Mouse (Mus musculus): ENCODE measurements around the gene Acot11. TPM values are rescaled to one million over a fixed set of nuclear protein-coding genes. Genes with fewer than 3 reads are reported as not detected.
"Not testable (repeated sequence)": the region's sequence is repeated elsewhere in the genome, so short reads cannot be mapped to it uniquely, and the experiment has no call there.

Acot11 gene
- polyA plus RNA-seq, 1 experiment from 2014 or later = 3.4 TPM

DNA sequence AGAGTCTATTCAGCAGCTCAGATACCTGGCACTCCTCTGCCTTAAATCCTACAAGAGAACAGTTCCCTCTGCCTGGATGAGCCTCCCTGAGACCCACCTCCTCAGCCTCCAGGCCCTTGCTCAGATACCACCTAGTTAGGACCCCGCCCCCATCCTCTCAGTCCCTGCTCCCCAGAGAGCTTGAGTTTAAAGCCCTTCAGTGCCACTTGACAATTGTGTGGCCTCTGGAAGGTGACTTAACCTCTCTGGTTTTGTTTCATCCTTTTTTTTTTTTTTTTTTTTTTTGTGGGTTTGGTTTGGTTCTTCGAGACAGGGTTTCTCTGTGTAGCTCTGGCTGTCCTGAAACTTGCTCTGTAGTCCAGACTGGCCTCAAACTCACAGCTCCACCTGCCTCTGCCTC is 9.5 kb downstream of the Acot11 start:
- Histone ChIP-seq H3K27ac (no peak overlapping the region), H3K79me2 (ENCODE audit: inconsistent target) (no peaks in the 10 kb centered on the region), H3K36me3 (ENCODE audit: inconsistent target) (no peaks in the 10 kb centered on the region), H3K4me3 (ENCODE audit: inconsistent target) (no peak overlapping the region)
- WGBS (ENCODE audit: missing documents) = 86% methylated on average over 2 of the region's 2 CpGs

DNA sequence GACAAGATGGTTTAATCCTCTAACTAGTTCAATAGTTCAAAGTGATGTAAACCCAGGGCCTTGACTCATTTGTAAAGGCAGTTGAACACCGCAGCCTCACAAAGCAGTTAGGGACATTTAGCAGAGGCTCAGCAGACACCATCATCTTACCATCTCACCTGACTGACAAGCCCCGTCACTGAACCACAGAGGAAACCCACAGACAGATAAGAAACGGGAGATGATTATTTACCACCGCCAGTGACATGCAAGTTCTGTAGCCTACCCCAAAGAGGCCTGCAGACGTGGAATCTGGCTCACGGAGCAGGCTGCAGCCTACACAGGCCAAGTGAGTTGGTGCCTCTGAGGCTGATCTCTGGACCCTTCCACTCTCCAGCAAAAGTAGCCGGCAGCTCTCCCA is 10.6 kb downstream of the Acot11 start:
- 72% methylated on average over 7 of the region's 7 CpGs for WGBS (ENCODE audit: missing documents)
- H3K4me3 ChIP-seq (ENCODE audit: inconsistent target) = no peak overlapping the region
- H3K79me2 ChIP-seq (ENCODE audit: inconsistent target) = no peaks in the 10 kb centered on the region
- H3K36me3 ChIP-seq (ENCODE audit: inconsistent target) = no peaks in the 10 kb centered on the region
- no peak overlapping the region for H3K27ac ChIP-seq

- 94% methylated on average over 8 of the region's 9 CpGs for WGBS (ENCODE audit: missing documents)
- not testable (repeated sequence) for H3K4me3 ChIP-seq (ENCODE audit: inconsistent target); H3K27ac ChIP-seq
Observed at GRCm38 (mm10) chr4:106793826-106794225, 11.0 kb downstream of the Acot11 start.

DNA sequence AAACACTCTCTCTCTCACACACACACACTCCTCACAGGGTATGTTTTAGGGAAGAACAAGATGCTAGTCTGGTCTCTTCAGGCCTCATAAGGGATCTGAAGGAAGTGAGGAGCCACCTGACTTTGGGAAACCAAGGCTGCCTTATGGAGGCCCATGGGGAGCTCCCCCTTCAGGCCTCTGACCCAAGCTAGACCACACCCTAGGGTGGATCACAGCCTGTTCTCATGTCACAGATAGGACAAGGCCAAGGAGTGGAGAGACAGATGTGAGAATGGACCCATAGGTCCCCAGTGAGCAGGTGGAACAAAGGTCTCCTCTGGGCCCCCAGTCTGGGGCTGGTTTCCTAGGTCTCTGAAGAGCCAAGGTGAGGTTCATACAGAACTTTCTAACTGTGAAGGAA is 12.5 kb downstream of the Acot11 start:
- Histone ChIP-seq H3K79me2 (ENCODE audit: inconsistent target) (no peaks in the 10 kb centered on the region), H3K36me3 (ENCODE audit: inconsistent target) (no peaks in the 10 kb centered on the region), H3K4me3 (ENCODE audit: inconsistent target) (no peak overlapping the region), H3K27ac (no peak overlapping the region)

More at GRCm38 (mm10) chr4:106793826-106794225, 11.0 kb downstream of the Acot11 start:
- H3K79me2 ChIP-seq (ENCODE audit: inconsistent target); H3K36me3 ChIP-seq (ENCODE audit: inconsistent target): not testable (repeated sequence)

GRCm38 (mm10) chr4:106790938-106791337 is 13.9 kb downstream of the Acot11 start:
- Histone ChIP-seq H3K4me3 (ENCODE audit: inconsistent target) (no peak overlapping the region), H3K36me3 (ENCODE audit: inconsistent target) (no peaks in the 10 kb centered on the region), H3K79me2 (ENCODE audit: inconsistent target) (no peaks in the 10 kb centered on the region), H3K27ac (no peak overlapping the region)
- WGBS (ENCODE audit: missing documents) = 89% methylated on average over 1 of the region's 1 CpGs

GRCm38 (mm10) chr4:106790218-106790617 is 14.6 kb downstream of the Acot11 start:
- not testable (repeated sequence) for H3K4me3 ChIP-seq (ENCODE audit: inconsistent target); H3K27ac ChIP-seq; H3K79me2 ChIP-seq (ENCODE audit: inconsistent target); H3K36me3 ChIP-seq (ENCODE audit: inconsistent target)
- 91% methylated on average over 5 of the region's 5 CpGs for WGBS (ENCODE audit: missing documents)

GRCm38 (mm10) chr4:106789705-106790104 is 15.1 kb downstream of the Acot11 start:
- Histone ChIP-seq H3K4me3 (ENCODE audit: inconsistent target) (no peak overlapping the region), H3K27ac (no peak overlapping the region), H3K36me3 (ENCODE audit: inconsistent target) (no peaks in the 10 kb centered on the region), H3K79me2 (ENCODE audit: inconsistent target) (no peaks in the 10 kb centered on the region)
- WGBS (ENCODE audit: missing documents) = 47% methylated on average over 9 of the region's 9 CpGs

GRCm38 (mm10) chr4:106788627-106789026 is 16.2 kb downstream of the Acot11 start:
- 84% methylated on average over 11 of the region's 11 CpGs for WGBS (ENCODE audit: missing documents)
- no peak overlapping the region for H3K4me3 ChIP-seq (ENCODE audit: inconsistent target)
- no peaks in the 10 kb centered on the region for H3K79me2 ChIP-seq (ENCODE audit: inconsistent target)
- no peak overlapping the region for H3K27ac ChIP-seq
- no peaks in the 10 kb centered on the region for H3K36me3 ChIP-seq (ENCODE audit: inconsistent target)

DNA sequence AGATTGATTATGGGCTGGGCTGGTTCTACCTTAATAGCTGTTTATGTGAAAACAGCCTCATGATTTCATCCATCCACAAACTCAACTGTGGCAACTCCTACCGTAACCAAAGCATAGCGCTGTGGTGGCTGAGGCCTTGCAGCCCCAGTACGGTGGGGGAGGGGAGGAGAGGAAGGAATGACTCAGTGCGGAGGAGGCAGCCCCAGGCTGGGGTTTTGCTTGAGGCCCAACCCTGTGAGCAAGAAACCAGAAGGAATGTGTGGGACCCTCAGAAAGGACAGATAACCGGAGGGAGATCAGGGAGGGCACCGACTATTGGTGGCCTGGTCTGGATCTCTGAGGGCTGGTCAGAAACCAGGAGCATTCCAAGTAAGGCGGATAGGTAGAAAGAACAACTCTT is 17.0 kb downstream of the Acot11 start:
- WGBS (ENCODE audit: missing documents) = 16% methylated on average over 7 of the region's 7 CpGs
- Histone ChIP-seq H3K36me3 (ENCODE audit: inconsistent target) (no peaks in the 10 kb centered on the region), H3K4me3 (ENCODE audit: inconsistent target) (no peak overlapping the region), H3K79me2 (ENCODE audit: inconsistent target) (no peaks in the 10 kb centered on the region), H3K27ac (no peak overlapping the region)

GRCm38 (mm10) chr4:106785753-106786540 is 18.9 kb downstream of the Acot11 start:
- H3K36me3 ChIP-seq (ENCODE audit: inconsistent target) = no peaks in the 10 kb centered on the region
- H3K79me2 ChIP-seq (ENCODE audit: inconsistent target) = no peaks in the 10 kb centered on the region
- WGBS (ENCODE audit: missing documents) = 34% methylated on average over 4 of the region's 5 CpGs
- H3K27ac ChIP-seq = no peak overlapping the region
- H3K4me3 ChIP-seq (ENCODE audit: inconsistent target) = no peak overlapping the region

GRCm38 (mm10) chr4:106785345-106785744 is 19.5 kb downstream of the Acot11 start:
- H3K79me2 ChIP-seq (ENCODE audit: inconsistent target) = no peaks in the 10 kb centered on the region
- 92% methylated on average over 7 of the region's 7 CpGs for WGBS (ENCODE audit: missing documents)
- H3K36me3 ChIP-seq (ENCODE audit: inconsistent target) = no peaks in the 10 kb centered on the region
- H3K4me3 ChIP-seq (ENCODE audit: inconsistent target) = no peak overlapping the region
- H3K27ac ChIP-seq = no peak overlapping the region

DNA sequence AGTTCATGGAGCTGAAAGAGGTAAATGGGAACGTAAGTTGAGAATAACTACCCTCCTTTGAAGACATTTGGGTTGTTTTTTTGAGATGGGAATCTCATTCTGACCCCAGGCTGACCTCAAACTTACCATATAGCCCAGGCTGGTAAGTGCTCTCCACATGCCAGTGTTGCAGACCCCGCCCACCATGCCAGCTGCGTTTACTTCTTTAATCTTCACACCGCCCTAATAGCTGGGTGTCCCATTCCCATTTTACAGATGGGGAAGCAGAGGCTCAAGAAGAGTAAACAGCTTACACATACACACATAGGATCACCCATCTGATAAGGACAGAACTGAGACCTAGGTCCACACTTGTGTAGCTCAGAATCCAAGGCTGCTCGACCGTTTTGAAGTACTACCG is 20.0 kb downstream of the Acot11 start:
- Histone ChIP-seq H3K36me3 (ENCODE audit: inconsistent target) (no peaks in the 10 kb centered on the region), H3K4me3 (ENCODE audit: inconsistent target) (no peak overlapping the region), H3K79me2 (ENCODE audit: inconsistent target) (no peaks in the 10 kb centered on the region), H3K27ac (no peak overlapping the region)
- 84% methylated on average over 7 of the region's 7 CpGs for WGBS (ENCODE audit: missing documents)

DNA sequence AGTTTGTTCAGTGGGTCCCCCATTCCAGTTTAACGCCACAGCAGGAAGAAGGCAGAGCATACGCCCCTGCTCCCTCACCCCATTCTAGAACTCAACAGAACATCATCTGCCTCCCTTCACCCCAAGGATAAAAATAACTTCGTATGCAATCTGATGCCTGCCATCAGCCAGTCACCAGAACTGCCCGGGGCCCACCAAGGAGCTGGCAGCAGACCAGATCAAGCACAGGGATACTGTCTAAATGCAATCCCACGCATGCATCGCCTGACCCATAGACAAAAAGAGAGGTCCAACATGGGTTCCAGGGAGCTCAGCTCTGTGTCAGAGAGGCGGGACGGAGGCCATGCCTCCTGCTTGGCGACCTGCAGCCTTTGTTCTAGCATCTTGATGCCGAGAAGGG is 21.7 kb downstream of the Acot11 start:
- Histone ChIP-seq H3K4me3 (ENCODE audit: inconsistent target) (no peak overlapping the region), H3K27ac (no peak overlapping the region), H3K79me2 (ENCODE audit: inconsistent target) (no peaks in the 10 kb centered on the region), H3K36me3 (ENCODE audit: inconsistent target) (no peaks in the 10 kb centered on the region)
- WGBS (ENCODE audit: missing documents) = 84% methylated on average over 10 of the region's 10 CpGs

GRCm38 (mm10) chr4:106780045-106780444 is 24.8 kb downstream of the Acot11 start:
- Histone ChIP-seq H3K27ac (no peak overlapping the region), H3K4me3 (ENCODE audit: inconsistent target) (no peak overlapping the region)
- WGBS (ENCODE audit: missing documents) = 94% methylated on average over 3 of the region's 3 CpGs

GRCm38 (mm10) chr4:106778116-106778788 is 26.5 kb downstream of the Acot11 start:
- 92% methylated on average over 5 of the region's 5 CpGs for WGBS (ENCODE audit: missing documents)
- no peaks in the 10 kb centered on the region for H3K36me3 ChIP-seq (ENCODE audit: inconsistent target)

More at GRCm38 (mm10) chr4:106780045-106780444, 24.8 kb downstream of the Acot11 start:
- Histone ChIP-seq H3K36me3 (ENCODE audit: inconsistent target) (no peaks in the 10 kb centered on the region), H3K79me2 (ENCODE audit: inconsistent target) (no peaks in the 10 kb centered on the region)

More at GRCm38 (mm10) chr4:106778116-106778788, 26.5 kb downstream of the Acot11 start:
- H3K79me2 ChIP-seq (ENCODE audit: inconsistent target) = no peaks in the 10 kb centered on the region
- no peak overlapping the region for H3K27ac ChIP-seq
- no peak overlapping the region for H3K4me3 ChIP-seq (ENCODE audit: inconsistent target)

All from macrophage (primary cell).